Mouse (Mus musculus) adrenal gland, postnatal 36 days (tissue): Measurements from ENCODE around the gene Zfp385b. TPM values are rescaled to one million over a fixed set of nuclear protein-coding genes. Genes with fewer than 3 reads are reported as not detected.

Source experiments
- DNase-seq, 2 experiments: peaks; one replicate each; pipeline ENCODE4 v3.0.0; 2021; ENCODE audit warnings: mixed read lengths in 1 of 2
- total RNA-seq, 2 experiments: library from RNA; stranded (reverse); gene quantifications; 2 replicates each; pipeline ENCODE4 v1.2.3; 2021

Zfp385b gene
- total RNA-seq, 2 experiments from 2014 or later: 0.30 to 1.1 TPM

DNA sequence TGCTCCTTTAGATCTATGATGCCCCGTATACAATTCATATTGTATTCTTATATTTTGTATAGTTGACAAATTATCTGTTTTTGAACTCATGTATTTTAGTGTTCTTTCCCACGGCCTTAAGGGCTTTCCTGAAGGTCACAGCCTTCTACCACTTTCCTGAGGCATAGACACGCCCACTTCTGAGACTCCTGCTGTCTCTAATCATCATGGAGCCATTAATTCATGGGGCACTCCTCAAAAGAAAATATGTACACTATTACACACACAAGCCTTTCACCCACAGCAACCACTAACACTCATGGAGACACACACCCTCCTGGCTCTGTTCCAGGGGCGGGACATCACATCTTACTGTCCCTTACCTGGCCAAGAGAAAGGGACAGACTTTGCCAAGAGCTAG lies 232.1 kb downstream of the Zfp385b start:
- no peak for DNase-seq

DNA sequence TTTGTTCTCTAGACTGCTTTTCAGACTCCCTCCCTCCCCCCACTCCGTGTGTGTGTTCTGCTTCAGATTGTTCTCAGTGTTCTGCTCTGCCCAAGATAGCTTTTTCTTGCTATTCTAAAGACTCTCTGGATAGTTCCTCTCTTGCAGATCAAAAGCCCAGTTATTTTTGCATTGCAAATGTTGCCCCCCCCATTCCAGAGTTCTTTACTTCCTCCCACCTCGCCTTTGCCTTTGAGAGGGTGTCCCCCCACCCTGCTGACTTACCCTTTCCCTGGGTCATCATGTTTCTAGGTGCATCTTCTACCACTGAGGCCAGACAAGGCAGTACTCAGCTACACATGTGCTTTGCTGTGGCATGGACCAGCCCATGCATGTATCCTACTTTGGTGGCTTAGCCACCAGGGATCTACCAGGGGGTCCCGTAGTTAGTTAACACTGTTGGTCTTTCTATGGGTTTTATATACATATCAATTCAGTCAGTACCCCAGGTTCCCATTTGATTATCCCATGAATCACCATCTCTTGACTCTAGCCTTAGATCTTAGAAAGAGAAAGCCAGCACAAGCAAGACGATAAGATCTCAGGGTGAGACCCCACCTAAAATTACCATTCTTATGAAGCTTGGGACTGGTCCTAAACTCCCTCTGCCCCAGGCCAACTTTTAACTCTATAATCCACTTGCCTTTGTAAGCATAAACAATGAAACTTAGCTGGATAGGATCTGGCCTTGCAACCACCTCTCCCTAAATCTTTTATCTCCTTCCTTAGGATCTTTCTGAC lies 232.7 kb downstream of the Zfp385b start:
- no peak for DNase-seq

- no peak for DNase-seq
Measured at GRCm38 (mm10) chr2:77583586-77583985, 235.9 kb downstream of the Zfp385b start.

GRCm38 (mm10) chr2:77576571-77576970 lies 242.9 kb downstream of the Zfp385b start:
- DNase-seq: no peak

DNA sequence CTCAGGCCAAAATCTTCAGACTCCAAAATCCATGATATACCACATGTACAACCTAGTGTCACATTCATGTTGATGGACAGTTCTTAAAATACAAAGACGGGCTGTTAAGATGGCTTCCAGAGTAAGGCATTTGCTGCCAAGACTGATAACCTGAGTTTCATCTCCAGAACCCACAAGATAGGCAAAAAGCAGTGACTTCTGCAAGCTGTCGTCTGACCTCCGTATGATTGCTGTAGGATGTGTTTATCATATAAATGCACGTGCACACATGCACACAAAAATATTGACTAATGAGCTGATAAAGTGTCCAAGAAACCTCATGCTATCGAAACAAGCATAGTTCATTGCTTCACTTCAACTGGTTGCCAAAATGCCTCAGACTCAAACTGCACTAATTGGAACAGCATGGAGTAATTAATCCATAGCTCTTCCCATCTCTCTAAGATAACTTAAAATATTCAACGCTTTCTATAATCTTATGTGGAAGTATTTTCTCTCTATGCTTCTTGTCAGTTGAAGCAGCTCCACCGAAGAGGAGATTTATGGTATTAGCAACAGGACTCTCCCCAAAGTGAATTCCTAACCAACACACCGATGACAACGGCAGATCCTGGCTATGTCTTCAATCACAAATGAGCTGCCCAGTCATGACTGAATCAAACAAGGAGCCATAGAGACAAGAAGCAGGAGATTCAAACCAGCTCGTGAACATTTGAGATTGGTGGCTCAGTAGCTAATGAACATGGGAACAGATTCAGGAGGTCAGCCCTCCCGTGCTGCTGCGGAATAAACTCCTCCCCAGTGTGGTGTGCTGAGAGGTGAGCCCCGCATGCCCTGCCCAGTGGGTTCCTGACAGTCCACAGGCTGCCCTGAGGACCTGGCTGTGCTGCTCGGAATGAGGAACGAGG lies 251.7 kb downstream of the Zfp385b start:
- DNase-seq: no peak

DNA sequence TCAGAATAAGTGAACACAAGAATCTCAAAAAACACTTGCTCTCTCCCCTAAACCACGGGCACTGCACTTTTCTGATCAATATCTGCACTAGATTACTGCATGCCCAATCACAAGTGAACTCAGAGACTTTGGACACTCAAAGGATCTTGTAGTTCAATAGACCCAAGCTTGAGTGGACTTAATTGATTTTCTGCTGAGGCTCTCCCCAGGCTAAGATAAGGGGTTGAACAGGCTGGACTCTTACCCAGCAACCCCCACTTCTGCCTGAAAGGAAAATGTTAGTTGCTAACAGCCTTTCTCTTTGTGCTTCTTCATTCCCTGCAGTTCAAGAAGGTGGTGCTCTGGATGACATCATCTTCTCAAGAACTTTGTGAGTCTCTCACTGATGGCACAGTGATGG lies 255.7 kb downstream of the Zfp385b start:
- no peak for DNase-seq

DNA sequence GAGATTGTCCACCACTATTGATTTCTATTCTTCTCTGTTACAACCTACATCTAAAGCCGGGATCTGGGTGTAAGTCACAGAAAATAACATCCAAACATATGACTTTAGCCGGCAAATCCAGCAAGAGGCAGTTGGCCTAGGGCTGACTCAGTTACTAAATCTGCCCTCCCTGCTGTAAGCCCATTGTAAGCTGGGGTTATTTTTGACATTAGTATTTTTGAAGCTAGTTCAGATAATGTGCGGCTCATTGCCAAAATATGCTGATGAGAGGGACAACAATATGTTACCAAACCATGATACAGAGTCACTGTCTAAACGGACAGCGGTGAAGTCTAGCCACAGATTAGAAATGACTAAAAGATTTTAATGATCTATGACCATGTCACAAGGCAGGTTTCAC lies 257.5 kb downstream of the Zfp385b start:
- no peak for DNase-seq

DNA sequence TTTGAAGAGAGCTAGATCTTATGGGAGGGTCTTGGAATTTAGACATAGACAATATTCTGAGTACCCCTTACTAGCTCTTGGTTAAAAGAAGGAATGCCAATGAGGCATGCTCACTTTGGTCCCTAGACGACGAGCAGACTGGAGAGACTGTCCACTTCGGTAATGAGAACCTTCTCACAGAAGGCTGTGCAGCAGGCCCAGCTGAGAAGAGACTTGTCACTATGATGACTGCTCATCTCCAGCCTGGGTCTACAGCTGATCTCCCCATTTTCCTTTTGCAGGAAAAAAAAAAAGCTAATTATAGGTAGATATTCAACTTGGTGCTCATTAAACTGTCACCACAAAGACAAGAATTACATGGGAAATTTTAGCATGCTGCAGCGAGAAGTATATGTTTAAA lies 262.5 kb downstream of the Zfp385b start:
- no peak for DNase-seq

GRCm38 (mm10) chr2:77555980-77556379 lies 263.5 kb downstream of the Zfp385b start:
- no peak for DNase-seq

GRCm38 (mm10) chr2:77552675-77553074 lies 266.8 kb downstream of the Zfp385b start:
- no peak for DNase-seq

DNA sequence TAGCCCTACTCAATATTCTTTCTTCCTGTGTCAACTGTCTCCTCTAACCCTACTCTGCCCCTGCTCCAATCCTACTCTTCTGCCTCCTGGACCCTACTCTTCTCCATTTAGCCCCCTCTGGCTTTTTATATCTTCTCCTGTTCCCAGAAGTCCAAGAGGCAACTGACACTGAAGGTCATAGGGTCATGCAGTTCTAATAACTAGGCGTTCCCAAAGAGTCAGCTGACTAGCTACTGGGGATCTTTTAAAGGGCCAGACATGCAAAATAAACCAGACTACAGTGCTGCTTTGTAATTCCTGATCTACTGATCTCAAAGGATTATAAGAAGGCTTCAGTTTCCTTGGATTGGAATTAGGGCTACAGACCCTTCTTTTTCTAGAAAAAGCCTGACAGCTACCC lies 276.1 kb downstream of the Zfp385b start:
- DNase-seq: no peak

DNA sequence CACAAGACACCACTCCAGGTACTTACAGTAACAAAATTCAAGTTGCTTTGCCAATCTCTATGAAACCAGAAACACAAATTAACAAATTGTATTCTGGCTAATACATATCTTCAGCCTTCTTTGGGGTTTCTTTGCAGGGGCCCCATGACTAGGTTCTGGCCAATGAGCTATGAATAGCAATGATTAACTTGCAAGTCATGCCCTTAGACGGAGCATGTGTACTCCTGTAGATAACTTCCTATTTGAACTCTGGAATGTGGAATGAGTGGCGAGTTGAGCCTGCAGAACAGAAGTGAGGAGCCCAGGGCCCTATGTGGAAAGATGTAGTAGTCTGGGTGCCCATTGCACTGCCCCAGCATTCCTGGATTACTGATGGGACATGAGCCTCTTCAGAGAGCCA lies 276.8 kb downstream of the Zfp385b start:
- DNase-seq: no peak

DNA sequence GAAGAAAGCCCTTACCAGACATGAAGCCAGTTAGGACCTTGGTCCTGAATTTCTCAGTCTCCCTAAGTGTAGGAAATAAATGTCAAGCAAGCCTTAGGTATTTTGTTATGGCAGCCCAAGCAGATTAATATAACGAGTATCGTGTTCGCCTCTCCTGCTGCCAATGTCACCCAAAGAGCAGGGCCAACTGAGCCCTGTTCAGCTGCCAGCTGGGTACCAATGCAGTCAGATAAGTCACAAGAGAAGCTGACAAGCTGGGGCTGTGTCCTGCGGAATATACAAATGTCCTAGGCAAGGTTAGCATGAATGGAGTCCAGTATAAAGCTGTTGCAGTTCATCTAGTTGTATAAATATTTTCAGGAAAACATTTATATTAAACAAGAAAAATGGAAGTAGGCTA lies 277.8 kb downstream of the Zfp385b start:
- no peak for DNase-seq

DNA sequence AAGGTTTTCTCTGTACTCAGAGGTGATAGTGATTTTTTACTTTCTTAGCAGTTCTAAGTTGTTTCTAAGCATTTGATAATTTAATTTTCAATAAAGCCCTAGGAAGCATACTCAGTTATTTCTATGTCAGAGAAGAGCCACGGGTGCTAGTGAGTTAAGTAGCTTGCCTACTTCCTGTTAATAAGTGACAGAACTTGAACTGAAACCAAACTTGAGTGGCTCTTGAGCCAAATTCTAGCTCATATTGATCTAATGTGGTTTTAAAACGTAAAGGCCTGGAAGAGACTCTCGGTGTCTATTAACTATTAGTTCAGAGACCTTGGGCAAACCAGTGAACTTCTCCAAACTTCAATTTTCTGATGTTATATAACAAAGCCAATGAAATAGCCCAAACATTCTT lies 278.6 kb downstream of the Zfp385b start:
- DNase-seq: no peak

GRCm38 (mm10) chr2:77536556-77536955 lies 282.9 kb downstream of the Zfp385b start:
- DNase-seq: no peak

- no peak for DNase-seq
Measured at GRCm38 (mm10) chr2:77528079-77528752, 291.2 kb downstream of the Zfp385b start.

- DNase-seq: no peak
Measured at GRCm38 (mm10) chr2:77527616-77528015, 291.8 kb downstream of the Zfp385b start.

DNA sequence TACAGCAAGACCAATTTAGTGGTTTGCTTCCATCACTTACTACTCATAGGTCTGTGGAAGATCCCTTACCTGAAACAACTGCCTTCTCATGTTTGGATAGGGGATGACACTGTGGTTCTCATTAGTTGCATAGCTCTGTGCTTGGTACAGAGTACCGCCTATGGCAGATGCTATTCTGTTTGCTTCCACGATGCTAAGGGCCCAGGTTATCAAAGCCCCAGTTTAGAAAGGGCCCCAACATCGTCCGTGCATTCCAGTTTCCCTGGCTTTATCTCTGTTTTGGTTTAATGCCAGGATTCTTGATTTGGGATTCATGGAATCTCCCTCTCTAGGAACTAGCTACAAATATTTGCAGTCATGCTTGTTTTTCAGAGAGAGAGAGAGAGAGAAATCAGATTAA lies 292.6 kb downstream of the Zfp385b start:
- no peak for DNase-seq

GRCm38 (mm10) chr2:77526301-77526700 lies 293.1 kb downstream of the Zfp385b start:
- no peak for DNase-seq

DNA sequence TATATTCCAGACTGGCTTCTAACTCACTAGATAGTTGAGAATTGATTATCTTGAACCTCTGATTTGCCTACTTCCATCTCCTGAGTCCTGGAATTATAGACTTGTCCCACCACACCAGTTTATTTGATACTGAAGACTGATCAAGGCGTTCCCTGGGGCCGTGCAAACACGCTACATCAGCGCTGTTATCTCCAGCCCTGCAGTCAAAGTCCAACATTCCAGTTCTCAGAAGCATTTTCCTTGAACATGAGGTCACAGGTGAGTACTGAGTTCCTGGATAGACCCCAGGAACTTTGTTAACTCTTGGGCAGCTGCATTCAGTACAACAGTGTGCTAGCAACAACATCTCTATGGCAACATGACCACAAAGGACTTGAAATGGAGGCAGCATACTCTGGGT lies 297.2 kb downstream of the Zfp385b start:
- DNase-seq: no peak

DNA sequence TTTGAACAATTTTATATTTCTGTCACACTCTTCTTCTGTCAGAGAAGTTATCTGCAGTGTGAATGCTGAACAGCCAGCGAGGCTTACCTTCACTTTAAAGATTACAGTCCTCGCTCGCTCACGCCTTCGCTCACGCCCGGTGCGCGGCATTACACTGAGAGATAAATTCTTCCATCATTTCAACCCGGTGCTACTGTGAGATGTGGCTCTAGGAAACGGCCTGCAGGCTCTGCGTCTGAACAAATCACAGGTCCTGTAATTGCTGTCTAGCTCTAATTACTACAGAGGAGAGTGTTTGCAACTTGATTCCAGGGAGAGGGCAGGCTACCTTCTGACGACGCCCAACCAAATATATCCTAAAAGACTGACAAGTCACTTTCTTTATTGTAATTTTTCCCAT lies 300.1 kb downstream of the Zfp385b start:
- no peak for DNase-seq

DNA sequence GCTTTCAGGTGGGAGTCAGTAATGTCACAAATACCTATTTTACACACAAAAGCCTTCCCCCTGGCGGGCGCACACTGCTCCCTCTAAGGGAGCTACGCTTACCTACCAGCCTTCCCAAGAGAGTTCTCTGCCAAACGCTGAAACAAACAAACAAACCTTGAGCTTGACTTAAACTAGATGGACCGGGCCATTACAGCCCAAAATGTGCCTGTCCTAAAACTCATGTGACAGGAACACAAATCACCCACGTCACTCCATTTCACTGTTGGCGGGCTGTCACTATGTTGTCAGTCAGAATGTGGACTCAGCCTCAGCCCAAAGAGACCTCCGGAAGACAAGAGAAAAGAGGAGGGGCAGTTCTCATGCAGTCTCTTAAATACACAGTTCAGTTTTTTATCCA lies 300.7 kb downstream of the Zfp385b start:
- no peak for DNase-seq

DNA sequence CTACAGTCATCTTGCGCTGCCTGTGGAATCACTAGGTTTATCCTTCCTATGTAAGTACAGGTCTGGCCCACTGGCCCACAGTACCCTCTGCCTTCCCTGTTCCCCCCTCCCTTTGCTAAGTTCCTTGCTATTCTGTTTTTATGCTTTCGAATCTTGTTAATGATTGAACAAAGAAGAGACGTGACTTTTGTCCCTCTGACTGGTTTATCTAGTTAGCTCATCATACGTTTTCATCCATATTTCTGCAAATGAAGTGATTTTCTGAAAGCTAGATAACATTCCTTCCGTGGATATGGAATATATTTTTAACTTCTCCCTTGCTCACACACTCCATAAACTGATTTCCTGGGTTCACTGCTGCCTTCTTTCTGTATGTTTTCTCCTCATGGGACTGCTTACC lies 302.8 kb downstream of the Zfp385b start:
- DNase-seq: no peak
